Mouse (Mus musculus): ENCODE results near the gene Mrpl19. TPM values are rescaled to one million over a fixed set of nuclear protein-coding genes. Genes with fewer than 3 reads are reported as not detected.

Gene Mrpl19
- polyA plus RNA-seq, 1 experiment: 26.3 TPM

- Histone ChIP-seq H3K9ac (ENCODE audit: low read depth, poor library complexity, severe bottlenecking) (no peak overlapping the region), H3K36me3 (ENCODE audit: control insufficient read depth, insufficient read depth, low read length, poor library complexity, severe bottlenecking) (peaks cover 58% of the 10 kb centered on the region), H3K9me3 (replicated peaks; ENCODE audit: control insufficient read depth, insufficient read depth, low read length, poor library complexity, severe bottlenecking) (no peaks in the 10 kb centered on the region; the same call in 1 of the 2 replicates), H3K27me3 (ENCODE audit: control insufficient read depth, insufficient read depth, low read length, poor library complexity, severe bottlenecking) (no peaks in the 10 kb centered on the region), H3K4me3 (ENCODE audit: low read depth, low read length) (no peak overlapping the region), H3K27ac (ENCODE audit: insufficient read depth, low read length) (no peak overlapping the region), H3K4me1 (ENCODE audit: control insufficient read depth, insufficient read depth, low read length) (no peaks in the 10 kb centered on the region)
- TF ChIP-seq CTCF (IDR thresholded peaks at IDR 0.05; ENCODE audit: low read depth, low read length) (no peak), EP300 (IDR thresholded peaks at IDR 0.05; ENCODE audit: insufficient read depth, low read depth, low read length) (no peak), POLR2A (IDR thresholded peaks at IDR 0.05; ENCODE audit: insufficient read depth, low read length) (no peak)
Measured at GRCm38 (mm10) chr6:81955133-81955532, 10.6 kb downstream of the Mrpl19 start.

GRCm38 (mm10) chr6:81946906-81947305 lies 18.9 kb downstream of the Mrpl19 start:
- Histone ChIP-seq H3K36me3 (ENCODE audit: control insufficient read depth, insufficient read depth, low read length, poor library complexity, severe bottlenecking) (peaks cover 45% of the 10 kb centered on the region), H3K9ac (ENCODE audit: low read depth, poor library complexity, severe bottlenecking) (no peak overlapping the region), H3K4me1 (ENCODE audit: control insufficient read depth, insufficient read depth, low read length) (no peaks in the 10 kb centered on the region), H3K9me3 (replicated peaks; ENCODE audit: control insufficient read depth, insufficient read depth, low read length, poor library complexity, severe bottlenecking) (no peaks in the 10 kb centered on the region), H3K27ac (ENCODE audit: insufficient read depth, low read length) (no peak overlapping the region), H3K27me3 (ENCODE audit: control insufficient read depth, insufficient read depth, low read length, poor library complexity, severe bottlenecking) (no peaks in the 10 kb centered on the region), H3K4me3 (ENCODE audit: low read depth, low read length) (no peak overlapping the region)
- TF ChIP-seq POLR2A (IDR thresholded peaks at IDR 0.05; ENCODE audit: insufficient read depth, low read length) (no peak), EP300 (IDR thresholded peaks at IDR 0.05; ENCODE audit: insufficient read depth, low read depth, low read length) (no peak), CTCF (IDR thresholded peaks at IDR 0.05; ENCODE audit: low read depth, low read length) (no peak)

GRCm38 (mm10) chr6:81944432-81944831 lies 21.3 kb downstream of the Mrpl19 start:
- TF ChIP-seq CTCF (IDR thresholded peaks at IDR 0.05; ENCODE audit: low read depth, low read length): no peak
- Histone ChIP-seq H3K36me3 (ENCODE audit: control insufficient read depth, insufficient read depth, low read length, poor library complexity, severe bottlenecking) (peaks cover 44% of the 10 kb centered on the region), H3K9me3 (replicated peaks; ENCODE audit: control insufficient read depth, insufficient read depth, low read length, poor library complexity, severe bottlenecking) (no peaks in the 10 kb centered on the region), H3K27ac (ENCODE audit: insufficient read depth, low read length) (no peak overlapping the region), H3K9ac (ENCODE audit: low read depth, poor library complexity, severe bottlenecking) (no peak overlapping the region), H3K4me3 (ENCODE audit: low read depth, low read length) (no peak overlapping the region), H3K4me1 (ENCODE audit: control insufficient read depth, insufficient read depth, low read length) (no peaks in the 10 kb centered on the region), H3K27me3 (ENCODE audit: control insufficient read depth, insufficient read depth, low read length, poor library complexity, severe bottlenecking) (no peaks in the 10 kb centered on the region)

DNA sequence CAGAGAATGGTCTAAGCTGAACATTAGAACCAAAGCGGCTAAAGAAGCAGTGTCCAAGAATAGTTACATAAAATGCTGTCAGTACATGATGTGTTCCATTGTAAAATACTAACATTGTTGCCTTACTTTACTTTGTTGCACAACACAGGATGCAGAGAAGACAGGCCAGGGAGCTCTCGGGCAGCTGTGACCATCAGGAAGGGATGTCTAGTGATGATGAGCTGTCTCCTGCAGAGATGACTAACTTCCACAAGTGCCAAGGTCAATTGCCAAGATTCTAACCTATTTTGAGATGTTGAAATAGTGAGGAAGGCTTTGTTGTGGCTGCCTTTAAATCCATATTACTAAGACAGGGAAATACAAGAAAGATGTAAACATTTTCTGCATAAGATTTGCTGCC lies 22.5 kb downstream of the Mrpl19 start:
- Histone ChIP-seq H3K4me3 (ENCODE audit: low read depth, low read length) (no peak overlapping the region), H3K36me3 (ENCODE audit: control insufficient read depth, insufficient read depth, low read length, poor library complexity, severe bottlenecking) (peaks cover 45% of the 10 kb centered on the region), H3K27me3 (ENCODE audit: control insufficient read depth, insufficient read depth, low read length, poor library complexity, severe bottlenecking) (no peaks in the 10 kb centered on the region), H3K9ac (ENCODE audit: low read depth, poor library complexity, severe bottlenecking) (no peak overlapping the region), H3K27ac (ENCODE audit: insufficient read depth, low read length) (no peak overlapping the region), H3K4me1 (ENCODE audit: control insufficient read depth, insufficient read depth, low read length) (no peaks in the 10 kb centered on the region), H3K9me3 (replicated peaks; ENCODE audit: control insufficient read depth, insufficient read depth, low read length, poor library complexity, severe bottlenecking) (no peaks in the 10 kb centered on the region)
- TF ChIP-seq CTCF (IDR thresholded peaks at IDR 0.05; ENCODE audit: low read depth, low read length) (no peak), EP300 (IDR thresholded peaks at IDR 0.05; ENCODE audit: insufficient read depth, low read depth, low read length) (no peak), POLR2A (IDR thresholded peaks at IDR 0.05; ENCODE audit: insufficient read depth, low read length) (no peak)

GRCm38 (mm10) chr6:81941718-81942117 lies 24.0 kb downstream of the Mrpl19 start:
- Histone ChIP-seq H3K27me3 (ENCODE audit: control insufficient read depth, insufficient read depth, low read length, poor library complexity, severe bottlenecking) (no peaks in the 10 kb centered on the region), H3K9me3 (replicated peaks; ENCODE audit: control insufficient read depth, insufficient read depth, low read length, poor library complexity, severe bottlenecking) (no peaks in the 10 kb centered on the region), H3K4me1 (ENCODE audit: control insufficient read depth, insufficient read depth, low read length) (no peaks in the 10 kb centered on the region), H3K36me3 (ENCODE audit: control insufficient read depth, insufficient read depth, low read length, poor library complexity, severe bottlenecking) (peaks cover 47% of the 10 kb centered on the region), H3K9ac (ENCODE audit: low read depth, poor library complexity, severe bottlenecking) (no peak overlapping the region), H3K27ac (ENCODE audit: insufficient read depth, low read length) (no peak overlapping the region), H3K4me3 (ENCODE audit: low read depth, low read length) (no peak overlapping the region)
- TF ChIP-seq POLR2A (IDR thresholded peaks at IDR 0.05; ENCODE audit: insufficient read depth, low read length) (no peak), CTCF (IDR thresholded peaks at IDR 0.05; ENCODE audit: low read depth, low read length) (no peak), EP300 (IDR thresholded peaks at IDR 0.05; ENCODE audit: insufficient read depth, low read depth, low read length) (no peak)

GRCm38 (mm10) chr6:81933281-81933680 lies 32.5 kb downstream of the Mrpl19 start:
- H3K4me3 ChIP-seq (ENCODE audit: low read depth, low read length): no peak overlapping the region
- no peaks in the 10 kb centered on the region for H3K27me3 ChIP-seq (ENCODE audit: control insufficient read depth, insufficient read depth, low read length, poor library complexity, severe bottlenecking)
- H3K27ac ChIP-seq (ENCODE audit: insufficient read depth, low read length): no peak overlapping the region
- TF ChIP-seq EP300 (IDR thresholded peaks at IDR 0.05; ENCODE audit: insufficient read depth, low read depth, low read length) (no peak), CTCF (IDR thresholded peaks at IDR 0.05; ENCODE audit: low read depth, low read length) (peak; percentile 17)
- peaks cover 40% of the 10 kb centered on the region for H3K36me3 ChIP-seq (ENCODE audit: control insufficient read depth, insufficient read depth, low read length, poor library complexity, severe bottlenecking)
- H3K4me1 ChIP-seq (ENCODE audit: control insufficient read depth, insufficient read depth, low read length): no peaks in the 10 kb centered on the region
- H3K9ac ChIP-seq (ENCODE audit: low read depth, poor library complexity, severe bottlenecking): no peak overlapping the region
- H3K9me3 ChIP-seq (replicated peaks; ENCODE audit: control insufficient read depth, insufficient read depth, low read length, poor library complexity, severe bottlenecking): no peaks in the 10 kb centered on the region
